Mouse (Mus musculus) midbrain, embryonic 16.5 days (tissue): ENCODE data around the gene Fcrl6. TPM values are rescaled to one million over a fixed set of nuclear protein-coding genes. Genes with fewer than 3 reads are reported as not detected.

Experiments used
- ATAC-seq: fragments of 200-750 bp; cut with Nextera tagmentation; 2 replicates; pipeline ENCODE4 v1.8.0; 2017; ENCODE audit warnings: moderate TSS enrichment
- H3K27ac ChIP-seq: fragments of 300-500 bp; sonication (generic); 2 replicates; pipeline ENCODE4 v1.5.1; 2014; ENCODE audit warnings: mild to moderate bottlenecking, low read length, mixed read lengths
- H3K27me3 ChIP-seq: fragments of 300-500 bp; sonication (generic); 2 replicates; pipeline ENCODE4 v1.6.1; 2014; ENCODE audit warnings: low read depth, low read length, mixed read lengths; ENCODE audit not compliant: control insufficient read depth, insufficient read depth
- H3K36me3 ChIP-seq: fragments of 300-500 bp; sonication (generic); 2 replicates; pipeline ENCODE4 v1.6.1; 2014; ENCODE audit warnings: mild to moderate bottlenecking, low read length, moderate library complexity, mixed read lengths; ENCODE audit not compliant: control insufficient read depth, insufficient read depth
- H3K4me1 ChIP-seq: fragments of 300-500 bp; sonication (generic); 2 replicates; pipeline ENCODE4 v1.6.1; 2014; ENCODE audit warnings: mild to moderate bottlenecking, low read length, mixed read lengths; ENCODE audit not compliant: control insufficient read depth, insufficient read depth
- H3K4me2 ChIP-seq: fragments of 300-500 bp; sonication (generic); 2 replicates; pipeline ENCODE4 v1.6.1; 2014; ENCODE audit warnings: mild to moderate bottlenecking, low read length, mixed read lengths
- H3K4me3 ChIP-seq: fragments of 300-500 bp; sonication (generic); 2 replicates; pipeline ENCODE4 v1.5.1; 2014; ENCODE audit warnings: low read depth, mild to moderate bottlenecking, low read length, moderate library complexity, mixed read lengths
- H3K9ac ChIP-seq: fragments of 300-500 bp; sonication (generic); 2 replicates; pipeline ENCODE4 v1.6.1; 2014; ENCODE audit warnings: low read depth, low read length, mixed read lengths
- H3K9me3 ChIP-seq: fragments of 300-500 bp; sonication (generic); replicated peaks from 2 replicates; pipeline ENCODE4 v1.6.1; 2014; ENCODE audit warnings: mild to moderate bottlenecking, low read length, mixed read lengths; ENCODE audit not compliant: control insufficient read depth, poor library complexity, severe bottlenecking
- WGBS: fragments of 180-500 bp; shearing (Covaris S2); extraction: QIAGEN DNeasy Blood & Tissue Kit; methylation state at CpG from one replicate; pipeline ENCODE4 v1.1.7; 2014; 5-methylcytosine and 5-hydroxymethylcytosine counted together
- polyA plus RNA-seq: library from polyadenylated mRNA; unstranded; fragments of >200 nt; fragmentation: Nextera tagmentation; extraction: Ambion mirVana; gene quantifications from 2 replicates; pipeline ENCODE4 v1.2.1, GENCODE M21; 2015

Gene Fcrl6
- polyA plus RNA-seq: 0.09 and 0.12 TPM in 2 replicates

GRCm38 (mm10) chr1:172602326-172602725 lies at the start of gene Fcrl6:
Gene Fcrl6 (minus strand): TSS chr1:172602551.
- no peak within 1 kb of the TSS for H3K27ac ChIP-seq
- no peaks in the 10 kb centered on the region for H3K9me3 ChIP-seq
- no peaks in the 10 kb centered on the region for H3K36me3 ChIP-seq
- no peak within 1 kb of the TSS for H3K9ac ChIP-seq
- no peak within 1 kb of the TSS for H3K4me2 ChIP-seq
- H3K27me3 ChIP-seq: no peaks in the 10 kb centered on the region
- H3K4me1 ChIP-seq: no peaks in the 10 kb centered on the region
- WGBS: 68% methylated on average over 1 of the region's 1 CpGs
- no peak for ATAC-seq
- no peak within 1 kb of the TSS for H3K4me3 ChIP-seq

- H3K36me3 ChIP-seq: no peaks in the 10 kb centered on the region
- 91% methylated on average over 10 of the region's 10 CpGs for WGBS
- H3K27ac ChIP-seq: no peak overlapping the region
- H3K4me1 ChIP-seq: no peaks in the 10 kb centered on the region
- no peak overlapping the region for H3K4me2 ChIP-seq
- no peak overlapping the region for H3K4me3 ChIP-seq
- ATAC-seq: no peak
- no peaks in the 10 kb centered on the region for H3K27me3 ChIP-seq
- H3K9ac ChIP-seq: no peak overlapping the region
- no peaks in the 10 kb centered on the region for H3K9me3 ChIP-seq
Measured at GRCm38 (mm10) chr1:172651288-172651987, 49.1 kb upstream of the Fcrl6 start.

GRCm38 (mm10) chr1:172650519-172651287 lies 48.4 kb upstream of the Fcrl6 start:
- Histone ChIP-seq H3K4me3 (no peak overlapping the region), H3K9ac (no peak overlapping the region), H3K36me3 (no peaks in the 10 kb centered on the region), H3K4me2 (no peak overlapping the region), H3K4me1 (no peaks in the 10 kb centered on the region), H3K9me3 (no peaks in the 10 kb centered on the region), H3K27me3 (no peaks in the 10 kb centered on the region), H3K27ac (no peak overlapping the region)
- 59% methylated on average over 8 of the region's 8 CpGs for WGBS
- no peak for ATAC-seq

GRCm38 (mm10) chr1:172649396-172649795 lies 47.0 kb upstream of the Fcrl6 start:
- no peak overlapping the region for H3K27ac ChIP-seq
- no peaks in the 10 kb centered on the region for H3K4me1 ChIP-seq
- no peak overlapping the region for H3K4me2 ChIP-seq
- H3K9ac ChIP-seq: no peak overlapping the region
- 84% methylated on average over 9 of the region's 9 CpGs for WGBS
- no peaks in the 10 kb centered on the region for H3K36me3 ChIP-seq
- no peaks in the 10 kb centered on the region for H3K27me3 ChIP-seq
- no peak for ATAC-seq
- H3K9me3 ChIP-seq: no peaks in the 10 kb centered on the region
- no peak overlapping the region for H3K4me3 ChIP-seq

GRCm38 (mm10) chr1:172647236-172647635 lies 44.9 kb upstream of the Fcrl6 start:
- no peaks in the 10 kb centered on the region for H3K9me3 ChIP-seq
- H3K27ac ChIP-seq: no peak overlapping the region
- no peak overlapping the region for H3K4me2 ChIP-seq
- H3K27me3 ChIP-seq: no peaks in the 10 kb centered on the region
- H3K36me3 ChIP-seq: no peaks in the 10 kb centered on the region
- 15% methylated on average over 4 of the region's 4 CpGs for WGBS
- peak; percentile 80 for ATAC-seq
- no peaks in the 10 kb centered on the region for H3K4me1 ChIP-seq
- H3K4me3 ChIP-seq: no peak overlapping the region
- H3K9ac ChIP-seq: no peak overlapping the region

GRCm38 (mm10) chr1:172638781-172639180 lies 36.4 kb upstream of the Fcrl6 start:
- H3K9me3 ChIP-seq: no peaks in the 10 kb centered on the region
- H3K27ac ChIP-seq: no peak overlapping the region
- ATAC-seq: no peak
- no peak overlapping the region for H3K4me2 ChIP-seq
- H3K9ac ChIP-seq: no peak overlapping the region
- 66% methylated on average over 2 of the region's 2 CpGs for WGBS
- H3K27me3 ChIP-seq: no peaks in the 10 kb centered on the region
- no peaks in the 10 kb centered on the region for H3K36me3 ChIP-seq
- H3K4me1 ChIP-seq: no peaks in the 10 kb centered on the region
- H3K4me3 ChIP-seq: no peak overlapping the region

GRCm38 (mm10) chr1:172637801-172638200 lies 35.5 kb upstream of the Fcrl6 start:
- Histone ChIP-seq H3K27ac (no peak overlapping the region), H3K4me3 (no peak overlapping the region), H3K27me3 (no peaks in the 10 kb centered on the region), H3K36me3 (no peaks in the 10 kb centered on the region), H3K9me3 (no peaks in the 10 kb centered on the region), H3K9ac (no peak overlapping the region), H3K4me1 (peaks cover 2% of the 10 kb centered on the region; the same call in 1 of the 2 replicates), H3K4me2 (no peak overlapping the region)
- ATAC-seq: no peak
- WGBS: 81% methylated on average over 4 of the region's 4 CpGs

- no peaks in the 10 kb centered on the region for H3K27me3 ChIP-seq
- no peak overlapping the region for H3K27ac ChIP-seq
- no peaks in the 10 kb centered on the region for H3K9me3 ChIP-seq
- H3K4me1 ChIP-seq: peaks cover 4% of the 10 kb centered on the region; the same call in 1 of the 2 replicates
- no peaks in the 10 kb centered on the region for H3K36me3 ChIP-seq
- ATAC-seq: no peak
- no peak overlapping the region for H3K4me3 ChIP-seq
- WGBS: 86% methylated on average over 5 of the region's 5 CpGs
- H3K4me2 ChIP-seq: no peak overlapping the region
- no peak overlapping the region for H3K9ac ChIP-seq
Measured at GRCm38 (mm10) chr1:172636266-172636665, 33.9 kb upstream of the Fcrl6 start.

- Histone ChIP-seq H3K4me2 (no peak overlapping the region), H3K9ac (no peak overlapping the region), H3K36me3 (no peaks in the 10 kb centered on the region), H3K4me1 (peaks cover 4% of the 10 kb centered on the region; the same call in 1 of the 2 replicates), H3K27me3 (no peaks in the 10 kb centered on the region), H3K9me3 (no peaks in the 10 kb centered on the region), H3K27ac (no peak overlapping the region), H3K4me3 (no peak overlapping the region)
- 72% methylated on average over 4 of the region's 4 CpGs for WGBS
- no peak for ATAC-seq
Measured at GRCm38 (mm10) chr1:172635258-172635657, 32.9 kb upstream of the Fcrl6 start.
